Mouse (Mus musculus): ENCODE measurements around the gene Dohh.

Dohh gene

GRCm38 (mm10) chr10:81383802-81384604 is at the start of gene Dohh, which contains the start of gene Gm48551:
Dohh (plus strand) TSS chr10:81384428.
Gm48551 (plus strand) TSS chr10:81384466.
- H3K36me3 ChIP-seq (ENCODE audit: insufficient read depth, low read length) = peaks cover 40% of the 10 kb centered on the region
- peak within 1 kb of the TSS; percentile 100 for H3K4me3 ChIP-seq (replicated peaks; ENCODE audit: low read length)
- H3K27me3 ChIP-seq (ENCODE audit: insufficient read depth, low read length) = no peaks in the 10 kb centered on the region
- H3K9me3 ChIP-seq (ENCODE audit: low read length) = no peaks in the 10 kb centered on the region
- TF ChIP-seq POU5F1 (IDR thresholded peaks at IDR 0.05; ENCODE audit: borderline replicate concordance, low read length) = no peak
- peaks cover 71% of the 10 kb centered on the region for H3K4me1 ChIP-seq (replicated peaks; ENCODE audit: low read depth, low read length)

DNA sequence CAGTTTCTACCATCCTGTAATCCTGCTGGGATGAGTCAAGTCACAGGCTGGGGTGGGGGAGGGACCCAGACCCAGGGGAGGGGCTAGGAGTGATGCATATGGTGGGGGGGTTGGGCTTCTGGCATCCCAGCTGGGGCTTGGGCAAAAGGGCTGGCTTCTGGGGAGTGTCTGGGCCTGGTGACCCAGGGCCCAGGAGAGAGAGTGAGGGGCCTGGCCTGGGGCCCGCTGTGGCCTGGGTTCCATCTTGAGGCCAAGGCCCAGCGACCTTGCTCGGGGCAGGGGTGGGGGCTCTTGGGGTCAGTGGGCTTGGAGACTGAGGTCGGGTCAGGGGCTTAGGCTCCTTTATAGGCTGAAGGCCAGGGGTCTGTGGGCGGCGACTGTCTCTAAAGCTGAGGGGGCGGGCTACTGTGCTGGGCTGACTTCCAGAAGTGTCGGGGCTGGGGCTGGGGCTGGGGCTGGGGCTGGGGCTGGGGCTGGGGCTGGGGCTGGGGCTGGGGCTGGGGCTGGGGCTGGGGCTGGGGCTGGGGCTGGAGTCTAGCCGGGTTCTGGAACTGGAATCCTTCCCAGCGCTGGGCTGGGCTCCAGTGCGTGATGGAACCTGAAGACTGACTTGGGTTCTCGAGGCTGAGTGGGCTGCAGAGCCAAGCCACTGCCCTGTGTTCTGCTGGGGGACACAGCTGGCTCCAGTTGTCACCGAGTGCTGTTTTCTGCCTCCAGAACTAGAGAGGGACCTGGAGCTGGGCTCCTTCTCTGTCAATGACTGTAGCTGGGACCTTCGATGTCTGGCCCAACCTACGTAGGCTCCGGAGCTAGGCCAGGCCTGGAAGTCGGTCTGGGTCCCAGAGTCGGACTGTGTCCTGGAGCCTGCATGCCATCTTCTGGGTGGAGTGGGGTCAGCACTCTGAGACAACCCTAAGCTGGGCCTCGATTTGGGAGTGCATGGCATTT is 48.6 kb upstream of the Dohh start:
- no peaks in the 10 kb centered on the region for H3K36me3 ChIP-seq (ENCODE audit: insufficient read depth, low read length)
- TF ChIP-seq CTCF (conservative IDR thresholded peaks at IDR 0.05; ENCODE audit: low read length) (no peak), POU5F1 (IDR thresholded peaks at IDR 0.05; ENCODE audit: borderline replicate concordance, low read length) (no peak), NANOG (IDR thresholded peaks at IDR 0.05; ENCODE audit: borderline replicate concordance, low read length) (no peak)
- H3K27me3 ChIP-seq (ENCODE audit: insufficient read depth, low read length) = peaks cover 60% of the 10 kb centered on the region
- H3K9me3 ChIP-seq (ENCODE audit: low read length) = no peaks in the 10 kb centered on the region
- peak overlapping the region; percentile 39 for H3K4me3 ChIP-seq (replicated peaks; ENCODE audit: low read length)
- peaks cover 65% of the 10 kb centered on the region for H3K4me1 ChIP-seq (replicated peaks; ENCODE audit: low read depth, low read length)

DNA sequence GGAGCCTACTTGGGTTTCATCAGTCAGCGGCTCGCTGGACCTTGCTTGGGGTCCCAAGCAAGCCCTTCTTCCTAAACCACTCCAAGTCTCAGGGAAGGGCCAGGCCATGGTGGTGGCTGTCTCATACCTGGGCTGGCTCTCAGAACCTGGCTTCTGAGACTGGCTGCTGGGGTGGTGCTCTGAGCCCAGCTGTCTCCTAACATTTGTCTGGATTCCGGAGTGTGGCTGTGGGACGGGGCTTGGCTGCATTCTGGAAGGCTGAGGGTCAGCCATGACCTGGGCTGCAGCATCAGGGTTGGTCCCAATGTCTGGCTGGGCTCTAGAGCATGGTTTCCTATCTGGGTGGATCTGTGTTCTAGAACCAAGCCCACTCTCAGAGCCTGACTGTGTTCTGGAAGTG is 47.7 kb upstream of the Dohh start:
- H3K36me3 ChIP-seq (ENCODE audit: insufficient read depth, low read length) = no peaks in the 10 kb centered on the region
- no peak overlapping the region for H3K4me3 ChIP-seq (replicated peaks; ENCODE audit: low read length)
- H3K9me3 ChIP-seq (ENCODE audit: low read length) = no peaks in the 10 kb centered on the region
- peaks cover 57% of the 10 kb centered on the region for H3K27me3 ChIP-seq (ENCODE audit: insufficient read depth, low read length)
- TF ChIP-seq NANOG (IDR thresholded peaks at IDR 0.05; ENCODE audit: borderline replicate concordance, low read length) = no peak
- peaks cover 72% of the 10 kb centered on the region for H3K4me1 ChIP-seq (replicated peaks; ENCODE audit: low read depth, low read length)

GRCm38 (mm10) chr10:81340551-81341332 is 43.5 kb upstream of the Dohh start:
- Histone ChIP-seq H3K36me3 (ENCODE audit: insufficient read depth, low read length) (peaks cover 7% of the 10 kb centered on the region), H3K9me3 (ENCODE audit: low read length) (no peaks in the 10 kb centered on the region), H3K4me3 (replicated peaks; ENCODE audit: low read length) (peak overlapping the region; percentile 56), H3K4me1 (replicated peaks; ENCODE audit: low read depth, low read length) (peaks cover 74% of the 10 kb centered on the region), H3K27me3 (ENCODE audit: insufficient read depth, low read length) (peaks cover 64% of the 10 kb centered on the region)
- no peak for TF ChIP-seq NANOG (IDR thresholded peaks at IDR 0.05; ENCODE audit: borderline replicate concordance, low read length)
- no peak for TF ChIP-seq CTCF (conservative IDR thresholded peaks at IDR 0.05; ENCODE audit: low read length)
- TF ChIP-seq POU5F1 (IDR thresholded peaks at IDR 0.05; ENCODE audit: borderline replicate concordance, low read length) = no peak

GRCm38 (mm10) chr10:81341333-81341949 is 42.8 kb upstream of the Dohh start:
- Histone ChIP-seq H3K4me3 (replicated peaks; ENCODE audit: low read length) (peak overlapping the region; percentile 56), H3K9me3 (ENCODE audit: low read length) (no peaks in the 10 kb centered on the region), H3K36me3 (ENCODE audit: insufficient read depth, low read length) (peaks cover 11% of the 10 kb centered on the region), H3K27me3 (ENCODE audit: insufficient read depth, low read length) (peaks cover 60% of the 10 kb centered on the region), H3K4me1 (replicated peaks; ENCODE audit: low read depth, low read length) (peaks cover 74% of the 10 kb centered on the region)
- peak; percentile 88 for TF ChIP-seq CTCF (conservative IDR thresholded peaks at IDR 0.05; ENCODE audit: low read length)
- TF ChIP-seq POU5F1 (IDR thresholded peaks at IDR 0.05; ENCODE audit: borderline replicate concordance, low read length) = no peak

- TF ChIP-seq NANOG (IDR thresholded peaks at IDR 0.05; ENCODE audit: borderline replicate concordance, low read length) = no peak
- TF ChIP-seq POU5F1 (IDR thresholded peaks at IDR 0.05; ENCODE audit: borderline replicate concordance, low read length) = no peak
- no peak for TF ChIP-seq CTCF (conservative IDR thresholded peaks at IDR 0.05; ENCODE audit: low read length)
- Histone ChIP-seq H3K9me3 (ENCODE audit: low read length) (no peaks in the 10 kb centered on the region), H3K4me3 (replicated peaks; ENCODE audit: low read length) (peak within 1 kb of the TSS; percentile 77), H3K36me3 (ENCODE audit: insufficient read depth, low read length) (peaks cover 19% of the 10 kb centered on the region), H3K4me1 (replicated peaks; ENCODE audit: low read depth, low read length) (peaks cover 77% of the 10 kb centered on the region), H3K27me3 (ENCODE audit: insufficient read depth, low read length) (peaks cover 46% of the 10 kb centered on the region)
These were observed 41.3 kb upstream of the Dohh start, which contains the start of gene Gipc3 for GRCm38 (mm10) chr10:81342686-81343505. Gipc3 (minus strand) TSS chr10:81343266.

DNA sequence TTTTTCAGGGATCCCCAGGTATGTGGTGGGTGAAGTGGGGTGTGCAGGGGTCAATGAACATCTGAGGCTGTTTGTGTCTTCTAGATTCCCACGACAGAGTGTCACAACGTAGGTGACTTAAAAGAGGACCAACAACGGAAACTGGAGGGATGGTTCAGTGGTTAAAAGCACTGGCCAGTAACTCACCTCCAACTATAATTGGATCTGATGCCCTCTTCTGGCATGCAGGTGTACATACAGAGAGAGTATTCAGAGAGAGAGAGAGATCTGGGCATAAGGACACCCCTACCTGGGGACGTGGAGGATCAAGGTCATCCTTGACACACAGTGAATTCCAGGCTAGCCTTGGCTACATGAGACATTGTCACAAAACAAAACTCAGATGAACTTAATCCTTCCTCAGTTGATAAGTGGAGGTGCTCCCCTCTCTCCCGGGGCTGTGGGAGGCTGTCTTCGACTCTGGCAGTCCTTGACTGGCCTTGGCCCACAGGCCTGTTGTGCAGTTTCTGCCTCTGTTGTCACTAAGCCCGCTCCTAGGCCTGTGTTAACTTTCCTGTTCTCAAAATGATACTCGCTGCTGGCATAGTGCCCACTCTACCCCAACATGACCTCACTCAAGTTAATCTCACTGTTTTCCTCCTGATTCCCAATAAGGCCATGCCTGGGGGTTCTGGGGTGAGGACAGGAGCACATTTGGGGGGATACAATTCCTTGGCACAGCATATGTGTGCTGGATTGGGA is 39.6 kb upstream of the Dohh start:
- Histone ChIP-seq H3K4me3 (replicated peaks; ENCODE audit: low read length) (no peak overlapping the region), H3K4me1 (replicated peaks; ENCODE audit: low read depth, low read length) (peaks cover 86% of the 10 kb centered on the region), H3K27me3 (ENCODE audit: insufficient read depth, low read length) (peaks cover 37% of the 10 kb centered on the region), H3K36me3 (ENCODE audit: insufficient read depth, low read length) (peaks cover 29% of the 10 kb centered on the region), H3K9me3 (ENCODE audit: low read length) (no peaks in the 10 kb centered on the region)
- TF ChIP-seq CTCF (conservative IDR thresholded peaks at IDR 0.05; ENCODE audit: low read length) (no peak), POU5F1 (IDR thresholded peaks at IDR 0.05; ENCODE audit: borderline replicate concordance, low read length) (no peak), NANOG (IDR thresholded peaks at IDR 0.05; ENCODE audit: borderline replicate concordance, low read length) (no peak)
